Mouse (Mus musculus) lung, adult 2 months (tissue): ENCODE results near the gene Zfp296.

Experiments
- CTCF ChIP-seq: fragments of 200-500 bp; IDR thresholded peaks from 2 replicates; pipeline ENCODE4 v1.5.1; 2011; ENCODE audit warnings: mild to moderate bottlenecking, low read length, control low read depth; ENCODE audit not compliant: insufficient read depth
- POLR2A ChIP-seq: fragments of 200-500 bp; IDR thresholded peaks from 2 replicates; pipeline ENCODE4 v1.6.1; 2011; ENCODE audit warnings: low read depth, mild to moderate bottlenecking, control low read depth, low read length, borderline replicate concordance; ENCODE audit errors: extremely low read depth

- TF ChIP-seq CTCF: no peak
- no peak for TF ChIP-seq POLR2A
Measured at GRCm38 (mm10) chr7:19534676-19535075, 42.4 kb upstream of the Zfp296 start.
